ENCODE assay signal across 8 mouse cellular contexts in genomic region chr1:91802406-91803121, GRCm38 (mm10). TPM values are rescaled to one million over a fixed set of nuclear protein-coding genes. Genes with fewer than 3 reads are reported as not detected.
DNase-seq lines count a peak whose midpoint lies in the region; ATAC-seq and TF ChIP-seq lines count a peak whose summit lies in the region.

No protein-coding gene starts in this region.

- WGBS in intestine, embryonic 14.5 days, result 4% methylated on average over 30 of the region's 30 CpGs
- 15% methylated on average over 30 of the region's 30 CpGs for WGBS in small intestine, adult 2 months

- H3K27me3 ChIP-seq in intestine, embryonic 14.5 days (replicated peaks; ENCODE audit: control insufficient read depth, insufficient read depth, low read length), result peaks cover 38% of the 10 kb centered on the region
- H3K27me3 ChIP-seq in small intestine, adult 2 months (ENCODE audit: control insufficient read depth, insufficient read depth, low read length), result peaks cover 13% of the 10 kb centered on the region

- H3K36me3 ChIP-seq in intestine, embryonic 14.5 days (ENCODE audit: control insufficient read depth, insufficient read depth, low read length), result no peaks in the 10 kb centered on the region
- H3K36me3 ChIP-seq in small intestine, adult 2 months (ENCODE audit: control insufficient read depth, insufficient read depth, low read length), result no peaks in the 10 kb centered on the region

- TF ChIP-seq POLR2A in small intestine, adult 2 months (IDR thresholded peaks at IDR 0.05; ENCODE audit: low read depth, low read length), result no peak

- DNase-seq in layer of hippocampus, adult 2 months (ENCODE audit: low spot score in 2 of 2), result no peak
- no peak for DNase-seq in layer of hippocampus, adult 9-10 months (ENCODE audit: low spot score)
- peak; percentile 19 for DNase-seq in embryo, embryonic 9.5 days (ENCODE audit: extremely low spot score)
- peak; percentile 64 for DNase-seq in intestine, embryonic 14.5 days (ENCODE audit: low spot score)
- DNase-seq in frontal cortex, adult 2 months (ENCODE audit: extremely low spot score in 1 of 2, low spot score in 1 of 2), result no peak
- no peak for DNase-seq in urinary bladder, postnatal 14 days (ENCODE audit: low spot score)
- no peak for DNase-seq in layer of hippocampus, postnatal 25 days (ENCODE audit: extremely low spot score in 1 of 2, low spot score in 1 of 2)

- no peak for ATAC-seq in intestine, embryonic 14.5 days (replicated peaks; ENCODE audit: low FRiP score, low TSS enrichment, low read depth)

- peak overlapping the region; percentile 83 for H3K4me2 ChIP-seq in intestine, embryonic 14.5 days (ENCODE audit: low read length)

- no peak overlapping the region for H3K27ac ChIP-seq in layer of hippocampus, adult 2 months
- H3K27ac ChIP-seq in intestine, embryonic 14.5 days (ENCODE audit: low read depth), result 0 out of 2 replicates have a peak overlapping the region, but pooled peaks have one; percentile 6
- no peak overlapping the region for H3K27ac ChIP-seq in small intestine, adult 2 months (ENCODE audit: insufficient read depth, low read depth, low read length)

- H3K9me3 ChIP-seq in intestine, embryonic 14.5 days (ENCODE audit: control insufficient read depth, low read length), result no peaks in the 10 kb centered on the region

- peaks cover 24% of the 10 kb centered on the region for H3K4me1 ChIP-seq in intestine, embryonic 14.5 days (replicated peaks; ENCODE audit: control insufficient read depth, insufficient read depth, low read length)
- H3K4me1 ChIP-seq in small intestine, adult 2 months (ENCODE audit: control insufficient read depth, insufficient read depth, insufficient read length, low read length), result peaks cover 4% of the 10 kb centered on the region

- TF ChIP-seq CTCF in layer of hippocampus, adult 2 months (conservative IDR thresholded peaks at IDR 0.05), result no peak
- no peak for TF ChIP-seq CTCF in small intestine, adult 2 months (IDR thresholded peaks at IDR 0.05; ENCODE audit: extremely low read depth, insufficient read length, insufficient replicate concordance, low read depth, low read length)

- H3K4me3 ChIP-seq in layer of hippocampus, adult 2 months, result peak overlapping the region; percentile 50
- peak overlapping the region; percentile 55 for H3K4me3 ChIP-seq in intestine, embryonic 14.5 days (ENCODE audit: low read depth, low read length)
- H3K4me3 ChIP-seq in small intestine, adult 2 months (ENCODE audit: low read depth, low read length), result peak overlapping the region; percentile 35

- peak overlapping the region; percentile 56 for H3K9ac ChIP-seq in intestine, embryonic 14.5 days (ENCODE audit: low read length)

RNA-seq across cellular contexts. Expression of gene Twist2, which starts 1.3 kb away (rescaled TPM):
- total RNA-seq in layer of hippocampus, adult 2 months (2021), result 1 to 10 TPM; 1.0 to 1.5 TPM
- 7.1 and 9.7 TPM in 2 replicates for polyA plus RNA-seq in intestine, embryonic 14.5 days (2014; fragmentation: Nextera tagmentation; extraction: Ambion mirVana)
- 2.7 and 3.3 TPM in 2 replicates for polyA plus RNA-seq in small intestine, adult 2 months (2012; rRNA removed)
- polyA plus RNA-seq in frontal cortex, adult 2 months (2012; rRNA removed), result 2.1 and 2.6 TPM in 2 replicates
- 1 to 10 TPM; 1.3 to 1.5 TPM for total RNA-seq in layer of hippocampus, postnatal 25 days (2021)

Comparison
In these comparisons a context has a peak if more than half of its experiments do, and no peak if none do; other contexts are left out.
1. DNase-seq: peak in embryo, embryonic 9.5 days (single experiment) and intestine, embryonic 14.5 days (single experiment); none in layer of hippocampus, adult 2 months (0 of 2), layer of hippocampus, adult 9-10 months (single experiment), frontal cortex, adult 2 months (0 of 2), urinary bladder, postnatal 14 days (single experiment) and layer of hippocampus, postnatal 25 days (0 of 2).
2. Peak in every context shown above with its lines, with median percentiles within 50 percentile points of each other: H3K4me3 ChIP-seq.